Mouse (Mus musculus): ENCODE measurements at regions not wholly inside any gene's neighbourhood (a gene's known extent, or its start where the extent isn't known, plus 50 kb on each side); places are given as distances from the start of the nearest gene placed in this dataset.

DNA sequence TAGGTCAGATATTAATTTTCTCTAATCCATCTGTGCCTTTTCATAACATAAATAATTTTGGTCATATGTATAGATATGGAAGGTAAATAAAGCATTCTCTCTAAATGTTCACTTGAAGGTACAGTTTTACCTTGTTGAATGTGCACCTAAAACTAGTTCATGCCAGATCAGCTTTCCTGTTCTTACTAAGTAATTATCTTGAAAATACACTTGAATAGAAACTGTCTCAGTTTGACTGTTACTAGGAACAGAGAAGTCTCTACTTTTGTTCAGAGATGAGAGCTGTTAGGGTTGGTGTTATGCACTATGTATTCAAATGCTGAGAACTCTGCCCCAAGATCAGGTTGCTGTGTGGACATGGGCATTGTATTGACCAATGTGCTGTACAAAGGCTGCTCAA lies 76.2 kb upstream of the Mdfic start:
- no peaks in the 10 kb centered on the region for H3K27me3 ChIP-seq (ENCODE audit: insufficient read depth, poor library complexity, severe bottlenecking)
- DNase-seq (ENCODE audit: low spot score), result no peak
- H3K27ac ChIP-seq, result no peak overlapping the region
- no peak overlapping the region for H3K4me3 ChIP-seq
- H3K36me3 ChIP-seq, result no peaks in the 10 kb centered on the region
- H3K4me1 ChIP-seq (replicated peaks), result peaks cover 11% of the 10 kb centered on the region
- no peaks in the 10 kb centered on the region for H3K9me3 ChIP-seq

DNA sequence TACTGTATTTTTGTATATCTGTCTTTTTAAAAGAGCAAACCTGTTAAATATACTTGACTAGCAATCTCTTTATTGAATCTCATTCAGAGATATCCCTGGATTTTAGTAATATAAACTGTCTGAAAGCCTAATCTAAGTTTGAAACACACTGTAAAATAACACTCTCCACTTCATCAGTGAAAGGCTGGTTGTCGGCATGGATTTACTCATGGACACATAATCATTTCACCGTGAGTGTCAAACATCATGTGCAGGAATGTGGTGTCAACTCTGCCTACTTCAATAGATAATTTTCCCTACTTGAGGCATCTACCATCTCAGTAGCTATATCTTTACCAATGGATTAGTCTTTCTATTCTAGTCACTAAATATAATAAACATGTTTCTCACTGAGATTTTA lies 73.0 kb upstream of the Mdfic start:
- 94% methylated on average over 2 of the region's 2 CpGs for WGBS
- DNase-seq (ENCODE audit: low spot score), result no peak
- H3K27me3 ChIP-seq (ENCODE audit: insufficient read depth, poor library complexity, severe bottlenecking), result no peaks in the 10 kb centered on the region
- 0 out of 2 replicates have a peak, but pooled peaks cover 3% of the 10 kb centered on the region for H3K9me3 ChIP-seq
- H3K4me1 ChIP-seq (replicated peaks), result no peaks in the 10 kb centered on the region
- H3K36me3 ChIP-seq, result no peaks in the 10 kb centered on the region
- no peak overlapping the region for H3K27ac ChIP-seq
- no peak overlapping the region for H3K4me3 ChIP-seq
